Mouse (Mus musculus) cortical plate, adult 2 months (tissue): ENCODE results near the gene Banf2. TPM values are rescaled to one million over a fixed set of nuclear protein-coding genes. Genes with fewer than 3 reads are reported as not detected.

Source experiments
- H3K27ac ChIP-seq: fragments of 200-500 bp; 2 replicates; pipeline ENCODE4 v1.5.1; 2012; ENCODE audit warnings: low read length, control low read depth, inconsistent platforms; ENCODE audit not compliant: insufficient read depth
- H3K4me1 ChIP-seq: fragments of 200-500 bp; 2 replicates; pipeline ENCODE4 v1.6.1; 2011; ENCODE audit warnings: low read length; ENCODE audit not compliant: control insufficient read depth, insufficient read depth
- H3K4me3 ChIP-seq: fragments of 200-500 bp; 2 replicates; pipeline ENCODE4 v1.5.1; 2011; ENCODE audit warnings: mild to moderate bottlenecking, low read length, control low read depth; ENCODE audit not compliant: insufficient read depth
- CTCF ChIP-seq: fragments of 200-500 bp; IDR thresholded peaks from 2 replicates; pipeline ENCODE4 v1.5.1; 2011; ENCODE audit warnings: mild to moderate bottlenecking, control low read depth, low read length; ENCODE audit not compliant: insufficient read depth; ENCODE audit errors: extremely low read depth
- POLR2A ChIP-seq: fragments of 200-500 bp; IDR thresholded peaks from 2 replicates; pipeline ENCODE4 v1.6.1; 2011; ENCODE audit warnings: mild to moderate bottlenecking, low read length, control low read depth; ENCODE audit not compliant: insufficient read depth; ENCODE audit errors: extremely low read depth
- polyA plus RNA-seq: library from polyadenylated mRNA; depleted of rRNA; stranded (reverse); fragments of >200 nt; gene quantifications from 2 replicates; pipeline ENCODE4 v1.2.3, GENCODE M21; 2012; rRNA removed

Banf2 gene
- polyA plus RNA-seq, 1 experiment = not detected

- no peaks in the 10 kb centered on the region for H3K4me1 ChIP-seq
- H3K4me3 ChIP-seq = no peak overlapping the region
- no peak overlapping the region for H3K27ac ChIP-seq
- TF ChIP-seq POLR2A (no peak), CTCF (no peak)
These were observed 87.4 kb downstream of the Banf2 start for GRCm38 (mm10) chr2:144120186-144120823.

- Histone ChIP-seq H3K27ac (no peak overlapping the region), H3K4me1 (no peaks in the 10 kb centered on the region), H3K4me3 (no peak overlapping the region)
- TF ChIP-seq POLR2A (no peak), CTCF (no peak)
These were observed 89.2 kb downstream of the Banf2 start for GRCm38 (mm10) chr2:144122068-144122467.

Other genes with a start within 250 kb of the Banf2 start
- gene Bfsp1, start 169.9 kb upstream of the Banf2 start, polyA plus RNA-seq = 0.81 and 0.98 TPM in 2 replicates
- 128 and 132 TPM in 2 replicates for gene Dstn, start 117.7 kb upstream of the Banf2 start, polyA plus RNA-seq
- 55.3 and 58.0 TPM in 2 replicates for gene Rrbp1, start 21.8 kb upstream of the Banf2 start, polyA plus RNA-seq
- gene Mgme1, start 237.6 kb downstream of the Banf2 start, polyA plus RNA-seq = 5.6 and 5.9 TPM in 2 replicates
- gene Snx5, start 237.8 kb downstream of the Banf2 start, polyA plus RNA-seq = 84.6 and 85.6 TPM in 2 replicates